Mouse (Mus musculus) spleen, adult 2 months (tissue): ENCODE measurements around the gene Cldn19.

Experiments
- CTCF ChIP-seq: fragments of 200-500 bp; IDR thresholded peaks from 2 replicates; pipeline ENCODE4 v1.5.1; 2011; ENCODE audit warnings: mild to moderate bottlenecking, inconsistent platforms; ENCODE audit not compliant: insufficient read depth, insufficient read length, insufficient replicate concordance; ENCODE audit errors: extremely low read depth
- POLR2A ChIP-seq: fragments of 200-500 bp; IDR thresholded peaks from 2 replicates; pipeline ENCODE4 v1.6.1; 2011; ENCODE audit warnings: low read depth, low read length, inconsistent platforms

DNA sequence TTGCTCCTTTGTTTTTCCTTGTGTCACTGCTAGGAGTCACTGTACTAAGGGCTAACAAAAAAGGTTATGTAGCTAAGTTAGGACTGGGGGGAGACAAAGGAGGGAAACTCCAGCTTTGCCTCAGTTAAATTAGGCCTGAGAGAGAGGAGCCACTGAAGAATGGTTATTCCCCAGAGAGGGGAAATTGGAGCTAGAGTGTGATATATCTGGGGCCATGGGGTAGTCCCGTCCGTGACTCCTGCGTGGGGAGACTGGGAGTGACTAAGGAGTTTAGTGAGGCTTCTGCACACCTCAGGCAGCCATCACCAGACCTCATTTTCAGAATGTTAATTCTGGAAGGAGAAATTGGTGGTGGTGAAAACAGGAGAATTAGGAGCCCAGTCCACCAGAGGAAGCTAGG is 20.9 kb upstream of the Cldn19 start:
- TF ChIP-seq POLR2A (no peak), CTCF (no peak)
